Mouse (Mus musculus): Measurements from ENCODE around the gene Tom1l1. TPM values are rescaled to one million over a fixed set of nuclear protein-coding genes. Genes with fewer than 3 reads are reported as not detected.

The Tom1l1 gene
- polyA plus RNA-seq, 1 experiment from 2014 or later: 24.2 TPM

GRCm38 (mm10) chr11:90637440-90638311 is 50.5 kb downstream of the Tom1l1 start, which contains the start of the genes Stxbp4 and Cox11:
Gene Stxbp4 (minus strand): TSS chr11:90638084.
Gene Cox11 (plus strand): TSS chr11:90638173.
- Histone ChIP-seq H3K27me3 (no peaks in the 10 kb centered on the region), H3K4me3 (peak within 1 kb of the TSS; percentile 95), H3K27ac (peak within 1 kb of the TSS; percentile 95), H3K4me2 (replicated peaks) (peak within 1 kb of the TSS; percentile 62), H3K9me3 (no peaks in the 10 kb centered on the region), H3K36me3 (peaks cover 16% of the 10 kb centered on the region), H3K9ac (peak within 1 kb of the TSS; percentile 94), H3K4me1 (peaks cover 18% of the 10 kb centered on the region)
- peak; percentile 92 for ATAC-seq (ENCODE audit: insufficient number of reproducible peaks, insufficient read depth, low FRiP score, low TSS enrichment)
- under 1% methylated on average over 48 of the region's 48 CpGs for WGBS

- H3K9ac ChIP-seq: no peak overlapping the region
- no peaks in the 10 kb centered on the region for H3K9me3 ChIP-seq
- H3K4me2 ChIP-seq (replicated peaks): no peak overlapping the region
- no peak for ATAC-seq (ENCODE audit: insufficient number of reproducible peaks, insufficient read depth, low FRiP score, low TSS enrichment)
- H3K27ac ChIP-seq: no peak overlapping the region
- peaks cover 14% of the 10 kb centered on the region for H3K4me1 ChIP-seq
- H3K4me3 ChIP-seq: no peak overlapping the region
- no peaks in the 10 kb centered on the region for H3K27me3 ChIP-seq
- H3K36me3 ChIP-seq: no peaks in the 10 kb centered on the region
- WGBS: 84% methylated on average over 3 of the region's 3 CpGs
Measured at GRCm38 (mm10) chr11:90634661-90635060, 53.5 kb downstream of the Tom1l1 start.

GRCm38 (mm10) chr11:90632480-90632879 is 55.7 kb downstream of the Tom1l1 start:
- Histone ChIP-seq H3K36me3 (no peaks in the 10 kb centered on the region), H3K4me3 (no peak overlapping the region), H3K27ac (no peak overlapping the region), H3K27me3 (no peaks in the 10 kb centered on the region), H3K4me1 (peaks cover 12% of the 10 kb centered on the region), H3K9me3 (no peaks in the 10 kb centered on the region), H3K4me2 (replicated peaks) (no peak overlapping the region), H3K9ac (no peak overlapping the region)
- ATAC-seq (ENCODE audit: insufficient number of reproducible peaks, insufficient read depth, low FRiP score, low TSS enrichment): no peak
- 80% methylated on average over 2 of the region's 2 CpGs for WGBS

GRCm38 (mm10) chr11:90627751-90628150 is 60.4 kb downstream of the Tom1l1 start:
- 91% methylated on average over 1 of the region's 1 CpGs for WGBS
- Histone ChIP-seq H3K4me3 (no peak overlapping the region), H3K36me3 (no peaks in the 10 kb centered on the region), H3K9ac (no peak overlapping the region), H3K27ac (no peak overlapping the region), H3K27me3 (no peaks in the 10 kb centered on the region), H3K4me1 (no peaks in the 10 kb centered on the region), H3K4me2 (replicated peaks) (no peak overlapping the region), H3K9me3 (no peaks in the 10 kb centered on the region)
- no peak for ATAC-seq (ENCODE audit: insufficient number of reproducible peaks, insufficient read depth, low FRiP score, low TSS enrichment)

GRCm38 (mm10) chr11:90625174-90625573 is 63.0 kb downstream of the Tom1l1 start:
- peaks cover 7% of the 10 kb centered on the region; the same call in 1 of the 2 replicates for H3K36me3 ChIP-seq
- no peak overlapping the region for H3K27ac ChIP-seq
- no peak overlapping the region for H3K4me3 ChIP-seq
- no peaks in the 10 kb centered on the region for H3K4me1 ChIP-seq
- no peaks in the 10 kb centered on the region for H3K27me3 ChIP-seq
- no peak overlapping the region for H3K4me2 ChIP-seq (replicated peaks)
- 94% methylated on average over 1 of the region's 1 CpGs for WGBS
- H3K9me3 ChIP-seq: no peaks in the 10 kb centered on the region
- no peak for ATAC-seq (ENCODE audit: insufficient number of reproducible peaks, insufficient read depth, low FRiP score, low TSS enrichment)
- H3K9ac ChIP-seq: no peak overlapping the region

- H3K4me2 ChIP-seq (replicated peaks): no peak overlapping the region
- peaks cover 10% of the 10 kb centered on the region; the same call in 1 of the 2 replicates for H3K36me3 ChIP-seq
- no peak overlapping the region for H3K27ac ChIP-seq
- H3K9ac ChIP-seq: no peak overlapping the region
- no peak for ATAC-seq (ENCODE audit: insufficient number of reproducible peaks, insufficient read depth, low FRiP score, low TSS enrichment)
- 55% methylated on average over 6 of the region's 6 CpGs for WGBS
- no peaks in the 10 kb centered on the region for H3K9me3 ChIP-seq
- no peaks in the 10 kb centered on the region for H3K4me1 ChIP-seq
- no peak overlapping the region for H3K4me3 ChIP-seq
- no peaks in the 10 kb centered on the region for H3K27me3 ChIP-seq
Measured at GRCm38 (mm10) chr11:90623477-90623876, 64.7 kb downstream of the Tom1l1 start.

GRCm38 (mm10) chr11:90622500-90622899 is 65.7 kb downstream of the Tom1l1 start:
- no peak overlapping the region for H3K27ac ChIP-seq
- no peak overlapping the region for H3K4me3 ChIP-seq
- H3K36me3 ChIP-seq: peaks cover 12% of the 10 kb centered on the region; the same call in 1 of the 2 replicates
- WGBS: 94% methylated on average over 7 of the region's 7 CpGs
- H3K27me3 ChIP-seq: no peaks in the 10 kb centered on the region
- no peaks in the 10 kb centered on the region for H3K4me1 ChIP-seq
- no peak overlapping the region for H3K9ac ChIP-seq
- H3K9me3 ChIP-seq: no peaks in the 10 kb centered on the region
- no peak overlapping the region for H3K4me2 ChIP-seq (replicated peaks)
- no peak for ATAC-seq (ENCODE audit: insufficient number of reproducible peaks, insufficient read depth, low FRiP score, low TSS enrichment)

- ATAC-seq (ENCODE audit: insufficient number of reproducible peaks, insufficient read depth, low FRiP score, low TSS enrichment): no peak
- H3K27me3 ChIP-seq: no peaks in the 10 kb centered on the region
- no peak overlapping the region for H3K4me2 ChIP-seq (replicated peaks)
- H3K9me3 ChIP-seq: no peaks in the 10 kb centered on the region
- H3K27ac ChIP-seq: no peak overlapping the region
- H3K4me3 ChIP-seq: no peak overlapping the region
- H3K36me3 ChIP-seq: peaks cover 12% of the 10 kb centered on the region; the same call in 1 of the 2 replicates
- WGBS: 87% methylated on average over 12 of the region's 12 CpGs
- H3K4me1 ChIP-seq: no peaks in the 10 kb centered on the region
- no peak overlapping the region for H3K9ac ChIP-seq
Measured at GRCm38 (mm10) chr11:90622044-90622443, 66.1 kb downstream of the Tom1l1 start.

GRCm38 (mm10) chr11:90616431-90616830 is 71.7 kb downstream of the Tom1l1 start:
- Histone ChIP-seq H3K9ac (no peak overlapping the region), H3K4me3 (no peak overlapping the region), H3K27me3 (no peaks in the 10 kb centered on the region), H3K4me1 (no peaks in the 10 kb centered on the region), H3K27ac (no peak overlapping the region), H3K36me3 (peaks cover 26% of the 10 kb centered on the region; the same call in 1 of the 2 replicates), H3K9me3 (no peaks in the 10 kb centered on the region), H3K4me2 (replicated peaks) (no peak overlapping the region)
- no peak for ATAC-seq (ENCODE audit: insufficient number of reproducible peaks, insufficient read depth, low FRiP score, low TSS enrichment)

GRCm38 (mm10) chr11:90614743-90615142 is 73.4 kb downstream of the Tom1l1 start:
- Histone ChIP-seq H3K9ac (no peak overlapping the region), H3K4me3 (no peak overlapping the region), H3K4me2 (replicated peaks) (no peak overlapping the region), H3K27ac (no peak overlapping the region), H3K9me3 (no peaks in the 10 kb centered on the region), H3K36me3 (peaks cover 18% of the 10 kb centered on the region; the same call in 1 of the 2 replicates), H3K27me3 (no peaks in the 10 kb centered on the region), H3K4me1 (no peaks in the 10 kb centered on the region)
- WGBS: 91% methylated on average over 6 of the region's 6 CpGs
- ATAC-seq (ENCODE audit: insufficient number of reproducible peaks, insufficient read depth, low FRiP score, low TSS enrichment): no peak

- Histone ChIP-seq H3K36me3 (peaks cover 24% of the 10 kb centered on the region; the same call in 1 of the 2 replicates), H3K9me3 (no peaks in the 10 kb centered on the region), H3K4me2 (replicated peaks) (no peak overlapping the region), H3K4me3 (no peak overlapping the region), H3K27ac (no peak overlapping the region), H3K4me1 (no peaks in the 10 kb centered on the region), H3K27me3 (no peaks in the 10 kb centered on the region), H3K9ac (no peak overlapping the region)
- ATAC-seq (ENCODE audit: insufficient number of reproducible peaks, insufficient read depth, low FRiP score, low TSS enrichment): no peak; the same call in 1 of the 2 replicates
Measured at GRCm38 (mm10) chr11:90612118-90612517, 76.0 kb downstream of the Tom1l1 start.

GRCm38 (mm10) chr11:90603066-90603465 is 85.1 kb downstream of the Tom1l1 start:
- Histone ChIP-seq H3K9me3 (no peaks in the 10 kb centered on the region), H3K4me2 (replicated peaks) (no peak overlapping the region), H3K27me3 (no peaks in the 10 kb centered on the region), H3K4me3 (no peak overlapping the region), H3K36me3 (peaks cover 28% of the 10 kb centered on the region), H3K27ac (no peak overlapping the region), H3K4me1 (no peaks in the 10 kb centered on the region), H3K9ac (no peak overlapping the region)
- no peak for ATAC-seq (ENCODE audit: insufficient number of reproducible peaks, insufficient read depth, low FRiP score, low TSS enrichment)
- 85% methylated on average over 2 of the region's 2 CpGs for WGBS
